Mouse (Mus musculus) megakaryocyte-erythroid progenitor cell, adult 5 weeks (primary cell): ENCODE results near the gene Pycard. TPM values are rescaled to one million over a fixed set of nuclear protein-coding genes. Genes with fewer than 3 reads are reported as not detected.

Source experiments
- polyA plus RNA-seq: library from polyadenylated mRNA; stranded (reverse); fragments of >175 nt; gene quantifications from 2 replicates; pipeline ENCODE4 v1.2.3, GENCODE M21; 2012

Pycard gene
- 17.0 and 20.0 TPM in 2 replicates for polyA plus RNA-seq

GRCm38 (mm10) chr7:127993341-127993977, at the start of gene Pycard:
Pycard (minus strand) TSS chr7:127993867.

GRCm38 (mm10) chr7:128003688-128004087, 10.0 kb upstream of the Pycard start, which contains the start of gene Trim72:
Trim72 (plus strand) TSS chr7:128003949.

GRCm38 (mm10) chr7:127967004-127967921, 26.4 kb downstream of the Pycard start, which contains the start of gene Fus:
Fus (plus strand) TSS chr7:127967457.

GRCm38 (mm10) chr7:127946470-127947023, 47.1 kb downstream of the Pycard start, which contains the start of gene Prss36:
Prss36 (minus strand) TSS chr7:127946725.

Other genes starting within 250 kb of the Pycard start
- gene Fbxl19, start 249.3 kb downstream of the Pycard start, polyA plus RNA-seq: 85.5 and 100 TPM in 2 replicates
- 31.0 and 41.1 TPM in 2 replicates for gene Orai3, start 224.1 kb downstream of the Pycard start, polyA plus RNA-seq
- 84.7 and 110 TPM in 2 replicates for gene Setd1a, start 217.2 kb downstream of the Pycard start, polyA plus RNA-seq
- 9.3 and 20.1 TPM in 2 replicates for gene Gm49388, start 208.3 kb downstream of the Pycard start, polyA plus RNA-seq
- gene Hsd3b7, start 193.3 kb downstream of the Pycard start, polyA plus RNA-seq: 21.4 and 28.9 TPM in 2 replicates
- gene Stx4a, start 169.6 kb downstream of the Pycard start, polyA plus RNA-seq: 83.0 and 121 TPM in 2 replicates
- gene Stx1b, start 169.3 kb downstream of the Pycard start, polyA plus RNA-seq: 0.48 and 0.63 TPM in 2 replicates
- 26.8 and 27.4 TPM in 2 replicates for gene Zfp646, start 117.6 kb downstream of the Pycard start, polyA plus RNA-seq
- 31.0 and 36.1 TPM in 2 replicates for gene Zfp668, start 117.0 kb downstream of the Pycard start, polyA plus RNA-seq
- gene Prss53, start 102.9 kb downstream of the Pycard start, polyA plus RNA-seq: 1.1 and 1.2 TPM in 2 replicates
- not detected in 2 replicates for gene Gm21974, start 98.4 kb downstream of the Pycard start, polyA plus RNA-seq
- gene Vkorc1, start 98.2 kb downstream of the Pycard start, polyA plus RNA-seq: 27.6 and 36.5 TPM in 2 replicates
- gene Bckdk, start 89.8 kb downstream of the Pycard start, polyA plus RNA-seq: 187 and 224 TPM in 2 replicates
- 5.7 and 7.0 TPM in 2 replicates for gene Kat8, start 81.4 kb downstream of the Pycard start, polyA plus RNA-seq
- 0.06 TPM in 1 of 2 replicates, not detected in the other for gene Prss8, start 63.8 kb downstream of the Pycard start, polyA plus RNA-seq
- 6.6 and 6.7 TPM in 2 replicates for gene Prss36, start 47.1 kb downstream of the Pycard start, polyA plus RNA-seq
- gene Fus, start 26.4 kb downstream of the Pycard start, polyA plus RNA-seq: 438 and 762 TPM in 2 replicates
- gene Trim72, start 10.1 kb upstream of the Pycard start, polyA plus RNA-seq: 0.13 and 1.0 TPM in 2 replicates
- gene Itgam, start 68.8 kb upstream of the Pycard start, polyA plus RNA-seq: 11.0 and 16.3 TPM in 2 replicates
- 0.93 TPM in 1 of 2 replicates, not detected in the other for gene Gm49368, start 68.8 kb upstream of the Pycard start, polyA plus RNA-seq
- 1.9 and 2.5 TPM in 2 replicates for gene Itgax, start 135.7 kb upstream of the Pycard start, polyA plus RNA-seq
- gene Itgad, start 160.5 kb upstream of the Pycard start, polyA plus RNA-seq: 0.31 TPM in 2 replicates
- gene Cox6a2, start 212.5 kb upstream of the Pycard start, polyA plus RNA-seq: 8.9 and 12.8 TPM in 2 replicates
- 47.3 and 53.7 TPM in 2 replicates for gene Armc5, start 243.5 kb upstream of the Pycard start, polyA plus RNA-seq
- gene 9130023H24Rik, start 244.2 kb upstream of the Pycard start, polyA plus RNA-seq: 0.54 and 0.72 TPM in 2 replicates